Mouse (Mus musculus) central nervous system, embryonic 11.5 days (tissue): Measurements from ENCODE around the gene Gm6337. TPM values are rescaled to one million over a fixed set of nuclear protein-coding genes. Genes with fewer than 3 reads are reported as not detected.

Experiments
- polyA plus RNA-seq: library from polyadenylated mRNA; depleted of rRNA; stranded (reverse); fragments of >200 nt; gene quantifications from 2 replicates; pipeline ENCODE4 v1.2.3, GENCODE M21; 2012; rRNA removed

Gene Gm6337
- not detected in 2 replicates for polyA plus RNA-seq

DNA sequence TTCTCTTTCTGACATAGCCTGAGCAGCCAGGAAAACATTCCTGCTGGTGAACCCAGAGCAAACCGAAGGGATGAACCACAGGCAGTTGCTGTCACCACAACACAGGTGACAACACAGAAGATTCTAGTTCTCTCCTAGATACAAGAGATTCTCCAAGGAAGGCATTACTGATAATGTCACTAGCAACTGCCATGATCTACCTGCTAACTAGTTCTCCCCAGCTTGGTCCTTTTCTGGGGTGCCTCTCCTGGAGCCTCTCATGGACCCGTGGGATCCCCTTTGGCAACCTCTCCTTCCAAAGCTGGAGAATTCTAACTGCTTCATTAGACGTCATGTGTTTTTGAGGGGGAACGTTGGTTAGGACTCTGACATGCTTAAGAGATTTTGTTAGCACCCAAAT is at the start of gene Gm6337:
TSS of gene Gm6337 (minus strand) at position 101 of the 400 bp plus-strand sequence.

GRCm38 (mm10) chr14:6093842-6094241 is 35.8 kb upstream of the Gm6337 start, which contains the start of gene Gm8206:
TSS of gene Gm8206 (minus strand) at chr14:6093942.

Other genes with a start within 250 kb of the Gm6337 start
- gene Gm3424, start 227.9 kb downstream of the Gm6337 start, polyA plus RNA-seq, result not detected in 2 replicates
- gene Gm8237, start 177.9 kb downstream of the Gm6337 start, polyA plus RNA-seq, result 0.07 and 0.16 TPM in 2 replicates
- 0.26 and 0.80 TPM in 2 replicates for gene Gm3248, start 96.5 kb downstream of the Gm6337 start, polyA plus RNA-seq
- not detected in 2 replicates for gene Gm3453, start 79.1 kb downstream of the Gm6337 start, polyA plus RNA-seq
- 1.1 TPM in 2 replicates for gene Gm8206, start 35.7 kb upstream of the Gm6337 start, polyA plus RNA-seq
- 3.0 and 6.8 TPM in 2 replicates for gene Gm3468, start 50.4 kb upstream of the Gm6337 start, polyA plus RNA-seq
- gene Gm3476, start 67.5 kb upstream of the Gm6337 start, polyA plus RNA-seq, result not detected in 2 replicates
- gene Gm21560, start 161.0 kb upstream of the Gm6337 start, polyA plus RNA-seq, result not detected in 2 replicates
- 0.83 and 1.4 TPM in 2 replicates for gene Gm3411, start 229.0 kb upstream of the Gm6337 start, polyA plus RNA-seq
- gene Gm21103, start 246.6 kb upstream of the Gm6337 start, polyA plus RNA-seq, result not detected in 2 replicates